In the genomic region with DNA sequence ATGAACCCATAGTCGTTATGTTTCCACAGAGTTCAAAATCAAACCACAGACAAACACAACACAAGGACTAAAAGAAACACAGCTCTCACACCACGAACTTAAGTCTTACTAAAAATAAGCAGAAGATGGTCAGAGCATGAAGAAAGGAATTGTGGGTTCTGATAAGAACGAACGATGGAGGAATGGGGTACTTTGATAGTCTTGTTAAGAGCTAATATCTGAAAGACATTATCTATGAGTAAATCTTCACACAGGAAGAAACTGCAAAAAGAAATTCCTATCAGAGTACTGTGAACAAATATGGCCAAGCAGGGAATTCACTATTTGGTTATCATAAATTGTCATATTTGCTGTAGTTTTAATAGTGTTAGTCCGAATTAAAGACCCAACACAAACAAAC, we compare ENCODE assay signal across 13 mouse cellular contexts.
"Had no signal": no experiment of that assay in that cellular context is flagged by ENCODE, and none has a peak within 500 bp of the region (broad histone marks: within the 10 kb centered on the region; RNA-seq: fewer than 3 reads in every experiment).

No protein-coding gene starts in this region.

- H3K27ac ChIP-seq: liver, embryonic 15.5 days; midbrain, embryonic 13.5 days; midbrain, embryonic 15.5 days; neural tube, embryonic 12.5 days had no signal

- H3K27me3 ChIP-seq: liver, embryonic 15.5 days; midbrain, embryonic 13.5 days; midbrain, embryonic 15.5 days; neural tube, embryonic 12.5 days had no signal

- H3K36me3 ChIP-seq: liver, embryonic 15.5 days; midbrain, embryonic 13.5 days; midbrain, embryonic 15.5 days; neural tube, embryonic 12.5 days had no signal

- DNase-seq: lung, adult 18-20 months; lung, embryonic 14.5 days; lung, postnatal 10 days; lung, postnatal 4 days; right cerebral cortex, postnatal 14 days; thymus, adult 18-20 months; thymus, postnatal 25 days; thymus, postnatal 4 days had no signal

- H3K9ac ChIP-seq: liver, embryonic 15.5 days; lung, embryonic 14.5 days; midbrain, embryonic 13.5 days; midbrain, embryonic 15.5 days; neural tube, embryonic 12.5 days had no signal

- H3K9me3 ChIP-seq: liver, embryonic 15.5 days; midbrain, embryonic 13.5 days; midbrain, embryonic 15.5 days; neural tube, embryonic 12.5 days had no signal

- H3K4me3 ChIP-seq: liver, embryonic 15.5 days; midbrain, embryonic 13.5 days; midbrain, embryonic 15.5 days; neural tube, embryonic 12.5 days had no signal

- ATAC-seq: midbrain, embryonic 13.5 days; midbrain, embryonic 15.5 days had no signal

- H3K4me2 ChIP-seq: liver, embryonic 15.5 days; lung, embryonic 14.5 days; midbrain, embryonic 11.5 days; midbrain, embryonic 13.5 days; midbrain, embryonic 15.5 days; neural tube, embryonic 12.5 days had no signal
